Mouse (Mus musculus) midbrain, embryonic 14.5 days (tissue): ENCODE measurements around the gene Dennd2c. TPM values are rescaled to one million over a fixed set of nuclear protein-coding genes. Genes with fewer than 3 reads are reported as not detected.

Experiments used
- ATAC-seq: fragments of 200-750 bp; cut with Nextera tagmentation; 2 replicates; pipeline ENCODE4 v1.8.0; 2017; ENCODE audit warnings: moderate number of reproducible peaks, moderate library complexity; ENCODE audit not compliant: low FRiP score, low TSS enrichment
- DNase-seq: peaks from one replicate; pipeline ENCODE4 v3.0.0-alpha.2; 2015
- H3K27ac ChIP-seq: fragments of 300-500 bp; sonication (generic); replicated peaks from 2 replicates; pipeline ENCODE4 v1.5.1; 2014; ENCODE audit warnings: mild to moderate bottlenecking, low read depth, low read length, moderate library complexity
- H3K27me3 ChIP-seq: fragments of 300-500 bp; sonication (generic); 2 replicates; pipeline ENCODE4 v1.6.1; 2014; ENCODE audit warnings: low read length, control low read depth, mixed read lengths; ENCODE audit not compliant: control insufficient read depth, insufficient read depth
- H3K36me3 ChIP-seq: fragments of 300-500 bp; sonication (generic); 2 replicates; pipeline ENCODE4 v1.6.1; 2014; ENCODE audit warnings: low read length, control low read depth; ENCODE audit not compliant: control insufficient read depth, insufficient read depth
- H3K4me1 ChIP-seq: fragments of 300-500 bp; sonication (generic); 2 replicates; pipeline ENCODE4 v1.6.1; 2014; ENCODE audit warnings: mild to moderate bottlenecking, antibody characterized with exemption, low read length, control low read depth; ENCODE audit not compliant: control insufficient read depth, insufficient read depth
- H3K4me2 ChIP-seq: fragments of 300-500 bp; sonication (generic); 2 replicates; pipeline ENCODE4 v1.6.1; 2014; ENCODE audit warnings: mild to moderate bottlenecking, low read length, moderate library complexity
- H3K4me3 ChIP-seq: fragments of 300-500 bp; sonication (generic); replicated peaks from 2 replicates; pipeline ENCODE4 v1.5.1; 2014; ENCODE audit warnings: low read depth, low read length
- H3K9ac ChIP-seq: fragments of 300-500 bp; sonication (generic); replicated peaks from 2 replicates; pipeline ENCODE4 v1.6.1; 2014; ENCODE audit warnings: mild to moderate bottlenecking, low read length, moderate library complexity
- H3K9me3 ChIP-seq: fragments of 300-500 bp; sonication (generic); 2 replicates; pipeline ENCODE4 v1.6.1; 2016; ENCODE audit warnings: low read length, control low read depth, mixed read lengths; ENCODE audit not compliant: control insufficient read depth
- WGBS: fragments of 180-500 bp; shearing (Covaris S2); extraction: QIAGEN DNeasy Blood & Tissue Kit; methylation state at CpG from one replicate; pipeline ENCODE4 v1.1.7; 2014; 5-methylcytosine and 5-hydroxymethylcytosine counted together
- polyA plus RNA-seq: library from polyadenylated mRNA; unstranded; fragments of >200 nt; fragmentation: Nextera tagmentation; extraction: Ambion mirVana; gene quantifications from 2 replicates; pipeline ENCODE4 v1.2.1, GENCODE M21; 2014

Dennd2c gene
- polyA plus RNA-seq, 1 experiment from 2014 or later: 0.97 TPM

DNA sequence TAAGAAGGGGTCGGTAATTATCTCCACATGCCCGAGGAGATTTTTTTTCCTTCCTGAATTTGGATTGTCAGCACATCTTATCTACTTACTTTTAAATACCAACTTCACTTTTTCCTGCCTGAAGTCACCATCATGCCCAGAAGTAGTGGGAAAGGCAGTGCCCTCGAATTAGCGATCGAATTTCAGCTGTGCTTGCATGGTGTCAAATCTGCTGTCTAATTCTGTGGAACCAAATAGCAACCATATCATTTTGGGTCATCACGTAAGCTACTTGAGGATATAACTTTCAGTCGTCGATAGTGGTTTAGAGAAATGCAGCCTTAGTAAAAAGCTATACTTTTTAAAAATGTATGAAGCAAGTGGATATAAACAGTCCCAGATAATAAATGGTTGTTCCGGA, 25.9 kb upstream of the Dennd2c start:
- DNase-seq (no peak), ATAC-seq (no peak)
- Histone ChIP-seq H3K9me3 (no peaks in the 10 kb centered on the region), H3K27me3 (no peaks in the 10 kb centered on the region), H3K9ac (no peak overlapping the region), H3K36me3 (no peaks in the 10 kb centered on the region), H3K4me2 (no peak overlapping the region), H3K4me3 (no peak overlapping the region), H3K4me1 (no peaks in the 10 kb centered on the region), H3K27ac (no peak overlapping the region)
- WGBS: 93% methylated on average over 9 of the region's 9 CpGs

DNA sequence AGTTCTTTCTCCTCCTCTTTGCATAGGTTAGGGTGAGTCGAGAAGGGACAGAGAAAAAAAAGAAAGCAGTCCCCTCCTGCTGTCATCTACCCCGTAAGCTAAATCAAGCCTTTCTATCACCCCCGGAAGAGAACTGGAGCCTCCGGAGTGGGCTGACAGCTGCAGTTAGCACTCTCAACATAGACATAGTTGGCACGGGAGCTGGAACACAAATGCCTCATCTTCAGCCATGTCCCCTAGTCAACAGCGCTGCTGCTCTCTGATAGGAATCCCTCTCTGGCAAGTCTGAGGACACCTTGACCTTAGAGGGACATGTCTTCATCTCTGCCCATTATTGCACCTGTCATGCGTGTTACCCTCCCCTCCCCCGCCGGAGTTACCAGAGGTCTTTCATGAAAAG, 23.1 kb upstream of the Dennd2c start:
- no peak overlapping the region for H3K4me2 ChIP-seq
- no peak overlapping the region for H3K4me3 ChIP-seq
- no peaks in the 10 kb centered on the region for H3K4me1 ChIP-seq
- no peak overlapping the region for H3K9ac ChIP-seq
- WGBS: 86% methylated on average over 9 of the region's 9 CpGs
- H3K27ac ChIP-seq: no peak overlapping the region
- no peak for DNase-seq
- H3K27me3 ChIP-seq: no peaks in the 10 kb centered on the region
- no peaks in the 10 kb centered on the region for H3K36me3 ChIP-seq
- no peaks in the 10 kb centered on the region for H3K9me3 ChIP-seq
- ATAC-seq: no peak

DNA sequence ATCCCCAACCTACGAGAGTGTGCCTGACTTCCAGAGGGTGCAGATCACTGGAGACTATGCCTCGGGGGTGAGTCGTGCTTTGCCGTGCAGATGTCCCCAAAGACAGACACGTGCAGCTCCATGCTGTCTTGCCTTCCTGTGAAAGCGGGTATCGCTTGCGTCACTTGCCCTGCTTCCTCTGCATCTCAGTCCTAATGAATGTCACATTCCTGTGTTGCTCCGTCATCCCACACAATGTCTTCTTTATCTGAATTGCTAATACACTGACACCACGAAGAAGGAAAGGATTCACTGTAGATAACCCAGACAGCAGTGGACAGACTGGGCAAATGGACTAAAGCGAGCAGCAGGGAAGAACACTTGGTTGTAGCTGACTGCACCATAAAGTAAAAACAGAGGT, 21.4 kb upstream of the Dennd2c start:
- H3K4me1 ChIP-seq: no peaks in the 10 kb centered on the region
- H3K9ac ChIP-seq: no peak overlapping the region
- no peak overlapping the region for H3K27ac ChIP-seq
- H3K9me3 ChIP-seq: no peaks in the 10 kb centered on the region
- H3K27me3 ChIP-seq: no peaks in the 10 kb centered on the region
- H3K4me2 ChIP-seq: no peak overlapping the region
- H3K36me3 ChIP-seq: no peaks in the 10 kb centered on the region
- ATAC-seq (no peak), DNase-seq (no peak)
- WGBS: 56% methylated on average over 11 of the region's 11 CpGs
- H3K4me3 ChIP-seq: no peak overlapping the region

DNA sequence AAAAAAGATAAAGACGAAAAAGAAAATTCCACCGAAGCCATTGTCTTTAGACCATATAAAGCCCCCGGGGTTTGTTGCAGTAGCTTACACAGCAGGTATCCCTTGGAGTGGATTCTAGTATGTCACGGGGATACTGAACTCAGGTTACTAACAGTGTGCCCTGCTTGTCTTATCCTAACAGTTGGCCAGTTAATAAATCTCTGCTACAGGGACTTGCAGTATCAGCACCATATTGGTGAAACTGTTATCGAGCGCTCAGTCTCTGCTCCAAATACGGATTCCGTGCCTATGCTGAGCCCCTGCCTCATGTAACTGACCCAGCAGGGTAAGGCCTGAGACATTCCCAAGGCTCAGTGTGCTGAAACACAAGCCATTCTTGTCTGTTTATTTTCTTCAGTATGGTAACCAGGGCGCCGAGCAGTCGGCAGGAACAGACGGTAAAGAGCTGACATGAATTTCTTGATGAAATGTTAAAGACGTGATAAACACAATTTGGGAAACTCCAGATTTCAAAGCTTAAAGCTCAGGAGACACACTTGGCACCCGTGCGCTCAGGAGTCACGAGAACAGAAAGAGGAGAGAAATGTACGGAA, 20.4 kb upstream of the Dennd2c start:
- no peak overlapping the region for H3K27ac ChIP-seq

DNA sequence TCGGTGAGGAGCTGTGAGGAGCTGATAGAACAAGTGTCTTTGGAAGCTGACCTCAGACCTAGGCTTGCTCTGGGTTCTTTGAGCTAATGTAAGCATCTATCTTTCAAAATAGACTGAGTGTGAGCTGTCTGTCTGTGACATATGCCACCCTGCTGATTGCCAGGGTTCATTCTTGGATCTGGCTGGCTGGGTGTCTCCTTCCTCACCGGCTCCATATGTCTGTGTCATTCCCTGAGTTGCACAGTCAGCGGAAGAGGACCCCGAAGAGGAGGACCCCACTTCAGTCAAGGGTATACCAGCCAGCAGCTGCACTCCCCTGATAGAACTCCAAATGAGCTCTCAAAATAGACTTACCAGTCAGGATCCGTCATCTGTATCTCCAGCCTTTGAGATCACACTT, 19.6 kb upstream of the Dennd2c start:
- H3K9ac ChIP-seq: no peak overlapping the region
- ATAC-seq (no peak), DNase-seq (no peak)
- no peaks in the 10 kb centered on the region for H3K27me3 ChIP-seq
- H3K4me3 ChIP-seq: no peak overlapping the region
- H3K4me2 ChIP-seq: no peak overlapping the region
- H3K27ac ChIP-seq: no peak overlapping the region
- no peaks in the 10 kb centered on the region for H3K36me3 ChIP-seq
- WGBS: 94% methylated on average over 5 of the region's 5 CpGs
- no peaks in the 10 kb centered on the region for H3K9me3 ChIP-seq
- H3K4me1 ChIP-seq: no peaks in the 10 kb centered on the region

More for the DNA sequence above, 20.4 kb upstream of the Dennd2c start:
- Histone ChIP-seq H3K4me2 (no peak overlapping the region), H3K4me1 (no peaks in the 10 kb centered on the region), H3K4me3 (no peak overlapping the region), H3K36me3 (no peaks in the 10 kb centered on the region), H3K9me3 (no peaks in the 10 kb centered on the region), H3K9ac (no peak overlapping the region), H3K27me3 (no peaks in the 10 kb centered on the region)
- ATAC-seq: no peak
- 88% methylated on average over 17 of the region's 17 CpGs for WGBS
- DNase-seq: no peak

DNA sequence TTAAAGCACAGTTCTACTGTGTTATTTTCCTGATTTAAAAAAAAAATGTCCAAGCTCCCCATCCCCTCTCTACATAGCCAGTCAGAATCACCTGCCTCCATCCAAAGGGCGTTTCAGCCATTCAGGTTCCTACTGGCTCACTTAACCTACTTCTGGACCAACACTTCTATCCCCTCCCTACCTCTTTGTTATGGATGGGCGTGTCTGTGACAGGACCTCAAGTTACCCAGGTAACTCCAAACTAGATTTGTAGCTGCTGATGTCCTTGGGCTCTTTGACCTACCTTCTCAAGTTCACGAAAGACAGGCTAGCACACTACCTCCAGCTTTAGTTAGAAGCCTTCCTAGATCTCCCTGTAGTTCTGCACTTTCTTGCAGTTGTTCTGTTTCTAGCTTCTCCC, 16.4 kb upstream of the Dennd2c start:
- H3K27me3 ChIP-seq: no peaks in the 10 kb centered on the region
- H3K4me2 ChIP-seq: no peak overlapping the region
- H3K36me3 ChIP-seq: no peaks in the 10 kb centered on the region
- no peak overlapping the region for H3K27ac ChIP-seq
- H3K4me3 ChIP-seq: no peak overlapping the region
- H3K9ac ChIP-seq: no peak overlapping the region
- no peak for DNase-seq
- no peaks in the 10 kb centered on the region for H3K4me1 ChIP-seq
- no peaks in the 10 kb centered on the region for H3K9me3 ChIP-seq
- ATAC-seq: no peak
- 85% methylated on average over 3 of the region's 3 CpGs for WGBS

DNA sequence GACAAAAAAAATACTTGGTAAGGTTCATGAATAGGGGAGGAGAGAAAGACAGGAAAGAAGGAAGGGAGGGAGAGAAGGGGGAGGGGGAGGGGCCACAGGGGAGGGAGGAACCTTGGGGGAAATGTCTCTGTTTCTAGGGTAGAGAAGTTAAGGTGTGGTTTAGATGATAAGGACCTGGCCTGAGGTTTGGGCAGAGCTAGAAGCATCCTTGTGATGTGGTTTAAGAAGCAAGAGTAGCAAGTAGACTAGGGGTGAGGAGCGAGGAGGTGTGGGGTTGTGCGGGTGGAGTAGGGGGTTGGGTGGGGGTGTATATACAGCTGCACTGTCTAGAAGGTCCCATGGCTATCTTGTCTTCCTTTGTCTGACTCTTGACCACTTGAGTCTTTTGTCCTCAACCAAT, 10.7 kb upstream of the Dennd2c start:
- Histone ChIP-seq H3K4me1 (no peaks in the 10 kb centered on the region), H3K4me3 (no peak overlapping the region), H3K27me3 (no peaks in the 10 kb centered on the region), H3K36me3 (no peaks in the 10 kb centered on the region), H3K9ac (no peak overlapping the region), H3K4me2 (no peak overlapping the region), H3K9me3 (no peaks in the 10 kb centered on the region), H3K27ac (no peak overlapping the region)
- 96% methylated on average over 2 of the region's 2 CpGs for WGBS
- DNase-seq: no peak
- ATAC-seq: no peak

DNA sequence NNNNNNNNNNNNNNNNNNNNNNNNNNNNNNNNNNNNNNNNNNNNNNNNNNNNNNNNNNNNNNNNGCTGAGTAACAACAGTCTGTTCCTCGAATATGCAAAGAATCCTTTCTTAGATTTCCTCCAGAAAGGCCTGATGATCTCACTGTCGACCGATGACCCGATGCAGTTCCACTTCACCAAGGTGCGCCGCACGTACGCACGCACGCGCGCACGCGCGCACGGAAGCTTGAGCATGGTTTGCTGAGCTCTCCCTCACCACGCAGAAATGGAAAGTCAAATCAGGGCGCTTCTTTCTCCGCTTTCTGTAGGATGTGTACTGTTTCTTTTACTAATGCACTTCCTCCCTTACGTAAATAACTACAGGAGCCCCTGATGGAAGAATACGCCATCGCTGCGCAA, 3.7 kb upstream of the Dennd2c start:
- WGBS: 79% methylated on average over 23 of the region's 23 CpGs
- peaks cover 4% of the 10 kb centered on the region; the same call in 1 of the 2 replicates for H3K4me1 ChIP-seq
- no peaks in the 10 kb centered on the region for H3K9me3 ChIP-seq
- peaks cover 15% of the 10 kb centered on the region for H3K27me3 ChIP-seq
- DNase-seq (no peak), ATAC-seq (no peak)
- no peaks in the 10 kb centered on the region for H3K36me3 ChIP-seq
- H3K27ac ChIP-seq: no peak overlapping the region
- H3K4me3 ChIP-seq: no peak overlapping the region
- H3K9ac ChIP-seq: no peak overlapping the region
- no peak overlapping the region for H3K4me2 ChIP-seq

DNA sequence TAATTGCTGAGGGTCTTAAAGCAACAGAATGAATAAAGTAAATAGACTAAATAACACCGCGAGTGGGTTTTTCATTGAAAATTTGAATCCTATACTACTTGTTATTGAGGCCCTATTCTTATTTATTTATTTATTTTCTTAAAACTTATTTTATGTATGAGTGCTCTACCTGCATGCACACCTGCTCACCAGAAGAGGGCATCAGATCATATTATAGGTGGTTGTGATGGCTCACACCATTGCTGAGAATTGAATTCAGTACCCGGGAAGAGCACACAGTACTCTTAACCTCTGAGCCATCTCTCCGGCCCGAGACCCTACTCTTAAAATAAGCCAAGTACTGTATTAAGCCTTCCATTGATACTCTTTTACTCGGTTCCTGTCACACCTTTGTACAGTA, 2.7 kb upstream of the Dennd2c start:
- H3K27ac ChIP-seq: no peak overlapping the region
- no peak for DNase-seq
- H3K4me1 ChIP-seq: peaks cover 4% of the 10 kb centered on the region; the same call in 1 of the 2 replicates
- no peaks in the 10 kb centered on the region for H3K36me3 ChIP-seq
- 84% methylated on average over 6 of the region's 6 CpGs for WGBS
- H3K4me3 ChIP-seq: no peak overlapping the region
- no peaks in the 10 kb centered on the region for H3K9me3 ChIP-seq
- no peak overlapping the region for H3K9ac ChIP-seq
- H3K27me3 ChIP-seq: peaks cover 17% of the 10 kb centered on the region
- ATAC-seq: no peak
- no peak overlapping the region for H3K4me2 ChIP-seq
